ENCODE assay signal across 25 mouse cellular contexts in genomic region chr14:57609816-57610329, GRCm38 (mm10). TPM values are rescaled to one million over a fixed set of nuclear protein-coding genes. Genes with fewer than 3 reads are reported as not detected.
DNase-seq lines count a peak whose midpoint lies in the region; ATAC-seq and TF ChIP-seq lines count a peak whose summit lies in the region.
"Had no signal": no experiment of that assay in that cellular context is flagged by ENCODE, and none has a peak within 500 bp of the region (broad histone marks: within the 10 kb centered on the region; RNA-seq: fewer than 3 reads in every experiment).

No protein-coding gene starts in this region.

- DNase-seq in forebrain, embryonic 10.5 days (ENCODE audit: extremely low spot score, low spot score), result no peak
- peak; percentile 35 for DNase-seq in lung, embryonic 14.5 days
- DNase-seq in lung, postnatal 14 days, result no peak
- DNase-seq in embryonic facial prominence, embryonic 14.5 days (ENCODE audit: low spot score), result peak; percentile 13
- DNase-seq in kidney, postnatal 25 days, result no peak
- DNase-seq: adrenal gland, postnatal 25 days; cerebellum, adult 2 months; cerebellum, postnatal 14 days; heart, postnatal 14 days; kidney, adult 11 months; kidney, postnatal 14 days; left cerebral cortex, postnatal 4 days; liver, postnatal 0 days; lung, postnatal 36 days; right cerebral cortex, adult 18-20 months; spleen, adult 18-20 months; thymus, postnatal 14 days had no signal

- no peak overlapping the region for H3K4me3 ChIP-seq in forebrain, embryonic 15.5 days
- no peak overlapping the region for H3K4me3 ChIP-seq in forebrain, embryonic 10.5 days
- no peak overlapping the region for H3K4me3 ChIP-seq in lung, embryonic 14.5 days (ENCODE audit: low read depth, low read length)
- H3K4me3 ChIP-seq in embryonic facial prominence, embryonic 14.5 days (ENCODE audit: low read depth, low read length), result no peak overlapping the region
- H3K4me3 ChIP-seq: hindbrain, embryonic 10.5 days; hindbrain, embryonic 15.5 days; liver, embryonic 12.5 days; midbrain, embryonic 10.5 days; midbrain, embryonic 15.5 days had no signal

- H3K9me3 ChIP-seq in forebrain, embryonic 15.5 days, result no peaks in the 10 kb centered on the region
- no peaks in the 10 kb centered on the region for H3K9me3 ChIP-seq in forebrain, embryonic 10.5 days
- H3K9me3 ChIP-seq in lung, embryonic 14.5 days (ENCODE audit: low read depth, low read length), result no peaks in the 10 kb centered on the region
- no peaks in the 10 kb centered on the region for H3K9me3 ChIP-seq in embryonic facial prominence, embryonic 14.5 days (ENCODE audit: control insufficient read depth, low read length)
- H3K9me3 ChIP-seq: hindbrain, embryonic 10.5 days; hindbrain, embryonic 15.5 days; liver, embryonic 12.5 days; midbrain, embryonic 10.5 days; midbrain, embryonic 15.5 days had no signal

- H3K27ac ChIP-seq in forebrain, embryonic 15.5 days (replicated peaks), result peak overlapping the region; percentile 70
- H3K27ac ChIP-seq in forebrain, embryonic 10.5 days, result no peak overlapping the region
- H3K27ac ChIP-seq in lung, embryonic 14.5 days (ENCODE audit: low read depth), result peak overlapping the region; percentile 73; the same call in 1 of the 2 replicates
- no peak overlapping the region for H3K27ac ChIP-seq in embryonic facial prominence, embryonic 14.5 days (replicated peaks; ENCODE audit: low read depth, low read length)
- H3K27ac ChIP-seq: hindbrain, embryonic 10.5 days; hindbrain, embryonic 15.5 days; liver, embryonic 12.5 days; midbrain, embryonic 10.5 days; midbrain, embryonic 15.5 days had no signal

- H3K27me3 ChIP-seq in forebrain, embryonic 15.5 days, result no peaks in the 10 kb centered on the region
- H3K27me3 ChIP-seq in forebrain, embryonic 10.5 days (ENCODE audit: poor library complexity, severe bottlenecking), result no peaks in the 10 kb centered on the region
- no peaks in the 10 kb centered on the region for H3K27me3 ChIP-seq in lung, embryonic 14.5 days (ENCODE audit: insufficient read depth, low read length)
- H3K27me3 ChIP-seq in embryonic facial prominence, embryonic 14.5 days (replicated peaks; ENCODE audit: control insufficient read depth, insufficient read depth, low read length), result no peaks in the 10 kb centered on the region
- H3K27me3 ChIP-seq: hindbrain, embryonic 15.5 days; liver, embryonic 12.5 days; midbrain, embryonic 15.5 days had no signal

- H3K9ac ChIP-seq in forebrain, embryonic 15.5 days (replicated peaks), result no peak overlapping the region
- H3K9ac ChIP-seq in lung, embryonic 14.5 days, result no peak overlapping the region
- H3K9ac ChIP-seq in embryonic facial prominence, embryonic 14.5 days (ENCODE audit: low read depth, low read length), result no peak overlapping the region
- H3K9ac ChIP-seq: hindbrain, embryonic 15.5 days; liver, embryonic 12.5 days; liver, postnatal 0 days; midbrain, embryonic 15.5 days had no signal

- ATAC-seq in forebrain, embryonic 15.5 days (replicated peaks), result 0 out of 2 replicates have a peak, but pooled peaks have one; percentile 23
- no peak for ATAC-seq in lung, embryonic 14.5 days (ENCODE audit: insufficient read depth)
- ATAC-seq in embryonic facial prominence, embryonic 14.5 days (ENCODE audit: low read depth), result no peak
- peak; percentile 95 for ATAC-seq in megakaryocyte-erythroid progenitor cell, adult 5-6 weeks (replicated peaks; ENCODE audit: low FRiP score, low TSS enrichment, poor library complexity, severe bottlenecking)
- ATAC-seq: inflammation-experienced regulatory T-cells, adult 6 months; liver, embryonic 12.5 days; liver, postnatal 0 days; midbrain, embryonic 15.5 days had no signal

- no peak for TF ChIP-seq CTCF in lung, embryonic 14.5 days (IDR thresholded peaks at IDR 0.05; ENCODE audit: low read depth)

- H3K36me3 ChIP-seq in forebrain, embryonic 15.5 days, result 0 out of 2 replicates have a peak, but pooled peaks cover 4% of the 10 kb centered on the region
- peaks cover 20% of the 10 kb centered on the region for H3K36me3 ChIP-seq in forebrain, embryonic 10.5 days (replicated peaks)
- peaks cover 11% of the 10 kb centered on the region; the same call in 1 of the 2 replicates for H3K36me3 ChIP-seq in lung, embryonic 14.5 days (ENCODE audit: insufficient read depth)
- 0 out of 2 replicates have a peak, but pooled peaks cover 2% of the 10 kb centered on the region for H3K36me3 ChIP-seq in embryonic facial prominence, embryonic 14.5 days (ENCODE audit: control insufficient read depth, insufficient read depth, low read length)
- H3K36me3 ChIP-seq: hindbrain, embryonic 15.5 days; midbrain, embryonic 15.5 days had no signal

- H3K4me1 ChIP-seq in forebrain, embryonic 15.5 days, result peaks cover 42% of the 10 kb centered on the region
- H3K4me1 ChIP-seq in forebrain, embryonic 10.5 days, result peaks cover 11% of the 10 kb centered on the region
- peaks cover 11% of the 10 kb centered on the region for H3K4me1 ChIP-seq in lung, embryonic 14.5 days (ENCODE audit: insufficient read depth)
- peaks cover 13% of the 10 kb centered on the region; the same call in 1 of the 2 replicates for H3K4me1 ChIP-seq in embryonic facial prominence, embryonic 14.5 days (ENCODE audit: control insufficient read depth, insufficient read depth, low read length)
- H3K4me1 ChIP-seq: hindbrain, embryonic 10.5 days had no signal

- H3K4me2 ChIP-seq in forebrain, embryonic 15.5 days (replicated peaks), result no peak overlapping the region
- H3K4me2 ChIP-seq in lung, embryonic 14.5 days, result no peak overlapping the region
- H3K4me2 ChIP-seq in embryonic facial prominence, embryonic 14.5 days (ENCODE audit: low read depth, low read length), result no peak overlapping the region
- H3K4me2 ChIP-seq: hindbrain, embryonic 15.5 days; liver, embryonic 12.5 days; midbrain, embryonic 15.5 days had no signal

- WGBS in forebrain, embryonic 15.5 days, result 52% methylated on average over 4 of the region's 4 CpGs
- WGBS in forebrain, embryonic 10.5 days, result 89% methylated on average over 4 of the region's 4 CpGs
- 49% methylated on average over 4 of the region's 4 CpGs for WGBS in lung, embryonic 14.5 days
- 69% methylated on average over 4 of the region's 4 CpGs for WGBS in embryonic facial prominence, embryonic 14.5 days

RNA-seq across cellular contexts. Expression of gene Eef1akmt1, which starts 38.5 kb away (rescaled TPM):
- polyA plus RNA-seq in forebrain, embryonic 15.5 days (2015; fragmentation: Nextera tagmentation; extraction: Ambion mirVana), result 87.1 and 103 TPM in 2 replicates
- 95.9 and 99.0 TPM in 2 replicates for polyA plus RNA-seq in forebrain, embryonic 10.5 days (2016; fragmentation: Nextera tagmentation; extraction: Ambion mirVana)
- 112 and 122 TPM in 2 replicates for polyA plus RNA-seq in lung, embryonic 14.5 days (2014; fragmentation: Nextera tagmentation; extraction: Ambion mirVana)
- 87.2 and 105 TPM in 2 replicates for polyA plus RNA-seq in embryonic facial prominence, embryonic 14.5 days (2014; fragmentation: Nextera tagmentation; extraction: Ambion mirVana)
- 42.2 and 46.4 TPM in 2 replicates for total RNA-seq in megakaryocyte-erythroid progenitor cell, adult 5-6 weeks (2014; fragmentation: Nextera tagmentation)
- 14.7 and 18.2 TPM in 2 replicates for total RNA-seq in megakaryocyte-erythroid progenitor cell, adult 5-6 weeks (2017)

RNA-seq across cellular contexts. Expression of gene Xpo4, which starts 55.4 kb away (rescaled TPM):
- 14.9 and 15.7 TPM in 2 replicates for polyA plus RNA-seq in forebrain, embryonic 15.5 days (2015; fragmentation: Nextera tagmentation; extraction: Ambion mirVana)
- polyA plus RNA-seq in forebrain, embryonic 10.5 days (2016; fragmentation: Nextera tagmentation; extraction: Ambion mirVana), result 29.3 and 30.4 TPM in 2 replicates
- polyA plus RNA-seq in lung, embryonic 14.5 days (2014; fragmentation: Nextera tagmentation; extraction: Ambion mirVana), result 33.7 and 37.1 TPM in 2 replicates
- 23.0 and 26.5 TPM in 2 replicates for polyA plus RNA-seq in embryonic facial prominence, embryonic 14.5 days (2014; fragmentation: Nextera tagmentation; extraction: Ambion mirVana)
- 48.5 and 56.7 TPM in 2 replicates for total RNA-seq in megakaryocyte-erythroid progenitor cell, adult 5-6 weeks (2014; fragmentation: Nextera tagmentation)
- 61.1 and 69.0 TPM in 2 replicates for total RNA-seq in megakaryocyte-erythroid progenitor cell, adult 5-6 weeks (2017)

Comparison
In these comparisons a context has a peak if more than half of its experiments do, and no peak if none do; other contexts are left out.
1. H3K27ac ChIP-seq: peak in forebrain, embryonic 15.5 days (single experiment) and lung, embryonic 14.5 days (single experiment); none in forebrain, embryonic 10.5 days (single experiment) and embryonic facial prominence, embryonic 14.5 days (single experiment).
2. DNase-seq: peak in lung, embryonic 14.5 days (single experiment) and embryonic facial prominence, embryonic 14.5 days (single experiment); none in forebrain, embryonic 10.5 days (single experiment), lung, postnatal 14 days (single experiment) and kidney, postnatal 25 days (0 of 2).
3. ATAC-seq: peak in forebrain, embryonic 15.5 days (single experiment) and megakaryocyte-erythroid progenitor cell, adult 5-6 weeks (single experiment); none in lung, embryonic 14.5 days (single experiment) and embryonic facial prominence, embryonic 14.5 days (single experiment).